Mouse (Mus musculus): ENCODE results near the gene Cd160.

DNA sequence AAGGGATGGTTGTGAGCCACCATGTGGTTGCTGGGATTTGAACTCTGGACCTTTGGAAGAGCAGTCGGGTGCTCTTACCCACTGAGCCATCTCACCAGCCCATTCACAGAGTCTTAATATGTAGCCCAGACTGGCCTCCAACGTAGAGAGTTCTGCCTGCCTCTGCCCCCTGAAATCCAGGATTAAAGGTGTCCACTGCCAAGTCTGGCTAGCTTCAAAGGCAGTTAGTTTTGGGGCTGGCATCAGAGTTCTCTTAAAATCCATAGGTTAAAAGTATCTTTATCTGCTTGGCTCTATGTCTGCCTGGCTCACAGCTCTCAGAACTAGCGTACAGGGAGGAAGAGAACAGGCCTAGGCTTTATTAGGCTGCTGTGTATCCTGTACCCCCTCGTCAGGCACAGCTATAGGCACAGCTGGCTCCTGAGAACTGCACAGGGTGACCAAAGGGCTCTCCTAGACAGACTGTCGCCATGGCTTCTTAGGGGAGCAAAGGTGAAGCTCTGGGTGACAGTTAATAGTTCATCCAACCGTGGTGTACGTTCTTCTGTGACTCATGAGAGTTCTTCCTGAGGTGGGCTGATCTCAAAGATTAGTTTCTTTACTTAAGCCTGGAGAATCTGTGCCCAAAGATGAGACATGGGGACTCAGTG is 10.0 kb upstream of the Cd160 start:
- TF ChIP-seq CTCF (IDR thresholded peaks at IDR 0.05; ENCODE audit: control insufficient read depth, insufficient read depth, insufficient replicate concordance, low read depth, low read length), result no peak
- TF ChIP-seq POLR2A (IDR thresholded peaks at IDR 0.05; ENCODE audit: control insufficient read depth, low read depth, low read length), result no peak
